Mouse (Mus musculus) embryonic facial prominence, embryonic 10.5 days (tissue): Measurements from ENCODE around the gene Slc27a2. TPM values are rescaled to one million over a fixed set of nuclear protein-coding genes. Genes with fewer than 3 reads are reported as not detected.
A peak's percentile ranks its signal among the peaks of the same experiment; 100 is the strongest.

Experiments used
- DNase-seq: peaks from one replicate; pipeline ENCODE4 v3.0.0-alpha.2; 2017; ENCODE audit warnings: low spot score
- H3K27ac ChIP-seq: fragments of 300-500 bp; sonication (generic); replicated peaks from 2 replicates; pipeline ENCODE4 v1.5.1; 2016; ENCODE audit warnings: mild to moderate bottlenecking
- H3K27me3 ChIP-seq: fragments of 300-500 bp; sonication (generic); replicated peaks from 2 replicates; pipeline ENCODE4 v1.6.1; 2016; ENCODE audit warnings: low read depth, mild to moderate bottlenecking; ENCODE audit not compliant: poor library complexity, severe bottlenecking
- H3K36me3 ChIP-seq: fragments of 300-500 bp; sonication (generic); replicated peaks from 2 replicates; pipeline ENCODE4 v1.6.1; 2016; ENCODE audit warnings: mild to moderate bottlenecking, moderate library complexity
- H3K4me1 ChIP-seq: fragments of 300-500 bp; sonication (generic); 2 replicates; pipeline ENCODE4 v1.6.1; 2016
- H3K4me3 ChIP-seq: fragments of 300-500 bp; sonication (generic); 2 replicates; pipeline ENCODE4 v1.5.1; 2016; ENCODE audit warnings: mild to moderate bottlenecking, moderate library complexity
- H3K9me3 ChIP-seq: fragments of 300-500 bp; sonication (generic); 2 replicates; pipeline ENCODE4 v1.6.1; 2016; ENCODE audit warnings: mild to moderate bottlenecking
- WGBS: fragments of 180-500 bp; shearing (Covaris S2); methylation state at CpG from one replicate; pipeline ENCODE4 v1.1.7; 2016; 5-methylcytosine and 5-hydroxymethylcytosine counted together
- polyA plus RNA-seq: library from polyadenylated mRNA; unstranded; fragments of >200 nt; fragmentation: Nextera tagmentation; extraction: Ambion mirVana; gene quantifications from 2 replicates; pipeline ENCODE4 v1.2.1, GENCODE M21; 2016

Gene Slc27a2
- polyA plus RNA-seq, 1 experiment from 2014 or later: 3.8 TPM

DNA sequence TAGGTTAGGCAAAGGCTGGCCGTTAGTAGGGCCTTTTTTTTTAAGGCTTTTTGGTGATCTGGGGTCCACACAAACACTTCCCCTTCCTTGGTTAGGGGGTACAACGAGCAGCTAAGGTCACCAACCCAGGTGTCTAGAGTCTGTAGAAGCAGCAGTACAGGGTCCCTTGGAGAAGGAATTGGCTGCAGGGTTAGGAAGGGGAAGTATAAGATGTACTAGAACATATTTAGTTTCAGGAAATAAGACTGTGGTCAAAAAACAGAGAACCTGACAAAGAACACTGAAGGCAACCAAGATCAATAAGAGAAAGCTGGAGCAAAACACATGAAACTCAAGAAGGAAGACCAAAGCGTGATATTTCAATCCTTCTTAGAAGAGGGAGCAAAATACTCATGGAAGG lies 21.6 kb upstream of the Slc27a2 start:
- Histone ChIP-seq H3K4me1 (no peaks in the 10 kb centered on the region), H3K27me3 (no peaks in the 10 kb centered on the region), H3K4me3 (no peak overlapping the region), H3K9me3 (no peaks in the 10 kb centered on the region), H3K36me3 (no peaks in the 10 kb centered on the region), H3K27ac (no peak overlapping the region)
- WGBS: 80% methylated on average over 3 of the region's 3 CpGs
- no peak for DNase-seq

DNA sequence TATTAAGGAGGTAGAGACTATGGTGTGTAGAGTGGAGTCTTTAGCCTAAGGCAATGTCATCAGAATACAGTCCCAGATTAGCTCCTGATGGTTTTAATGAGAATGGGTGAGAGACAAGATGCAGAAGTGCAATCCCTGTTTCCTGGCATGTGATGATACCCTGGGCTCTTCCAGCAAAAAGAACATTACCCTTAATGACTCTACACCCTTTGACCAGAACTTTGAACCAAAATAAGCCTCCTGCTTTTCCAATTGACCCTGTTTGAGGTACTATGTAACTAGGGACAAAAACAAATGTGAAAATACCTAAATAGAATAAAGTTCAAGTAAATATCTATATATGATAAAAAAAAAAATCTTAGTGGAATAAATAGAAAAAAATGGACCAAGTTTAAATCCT lies 14.6 kb upstream of the Slc27a2 start:
- no peaks in the 10 kb centered on the region for H3K4me1 ChIP-seq
- H3K27me3 ChIP-seq: no peaks in the 10 kb centered on the region
- no peak overlapping the region for H3K27ac ChIP-seq
- no peaks in the 10 kb centered on the region for H3K36me3 ChIP-seq
- H3K9me3 ChIP-seq: no peaks in the 10 kb centered on the region
- no peak overlapping the region for H3K4me3 ChIP-seq
- DNase-seq: no peak

DNA sequence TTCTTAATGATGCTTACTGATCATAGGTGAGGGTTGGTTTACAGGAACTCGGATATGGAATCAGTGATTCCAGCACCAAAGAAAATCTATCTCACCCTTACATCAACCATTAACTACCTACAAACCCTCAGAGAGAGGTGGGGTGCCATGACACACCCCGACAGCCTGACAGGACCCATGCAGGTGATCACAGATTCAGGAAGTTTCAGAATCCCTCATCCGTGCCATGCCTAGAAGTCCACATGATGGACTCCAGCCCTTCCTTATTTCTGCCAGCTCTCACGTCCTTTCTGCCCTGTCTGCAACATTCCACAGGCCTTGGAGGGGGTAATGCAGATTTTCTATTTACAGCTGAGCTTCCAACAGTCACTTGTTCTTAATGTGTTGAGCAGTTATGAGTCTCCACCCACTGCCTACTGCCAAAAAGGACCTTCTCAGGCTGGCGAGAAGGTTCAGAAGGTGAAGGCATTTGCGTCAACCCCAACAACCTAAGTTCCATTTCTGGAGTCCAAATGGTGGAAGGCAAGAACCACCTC lies 11.7 kb upstream of the Slc27a2 start:
- Histone ChIP-seq H3K27me3 (no peaks in the 10 kb centered on the region), H3K4me1 (no peaks in the 10 kb centered on the region), H3K4me3 (no peak overlapping the region), H3K9me3 (no peaks in the 10 kb centered on the region), H3K36me3 (no peaks in the 10 kb centered on the region), H3K27ac (no peak overlapping the region)
- no peak for DNase-seq
- 85% methylated on average over 6 of the region's 6 CpGs for WGBS

DNA sequence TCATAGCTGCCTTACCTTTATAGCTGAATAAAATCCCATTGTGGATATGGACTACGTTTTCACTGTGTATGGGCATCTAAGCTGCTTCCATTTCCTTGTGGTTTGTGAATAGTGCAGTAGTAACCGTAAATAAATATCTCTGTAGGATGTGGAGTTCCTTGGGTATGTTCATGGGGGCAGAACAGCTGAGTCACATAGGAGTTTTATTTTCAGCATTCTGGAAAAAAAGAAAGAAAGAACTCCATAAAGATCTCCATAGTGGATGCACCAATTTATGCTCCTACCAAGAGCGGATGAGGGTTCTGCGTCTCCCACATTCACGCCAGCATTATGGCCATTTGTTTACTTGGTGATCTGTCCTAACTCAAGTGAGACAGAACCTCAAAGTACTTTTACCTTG lies 10.0 kb upstream of the Slc27a2 start:
- no peaks in the 10 kb centered on the region for H3K9me3 ChIP-seq
- no peak overlapping the region for H3K4me3 ChIP-seq
- no peaks in the 10 kb centered on the region for H3K27me3 ChIP-seq
- no peaks in the 10 kb centered on the region for H3K36me3 ChIP-seq
- H3K27ac ChIP-seq: no peak overlapping the region
- H3K4me1 ChIP-seq: no peaks in the 10 kb centered on the region
- DNase-seq: no peak
- WGBS: 91% methylated on average over 5 of the region's 5 CpGs

DNA sequence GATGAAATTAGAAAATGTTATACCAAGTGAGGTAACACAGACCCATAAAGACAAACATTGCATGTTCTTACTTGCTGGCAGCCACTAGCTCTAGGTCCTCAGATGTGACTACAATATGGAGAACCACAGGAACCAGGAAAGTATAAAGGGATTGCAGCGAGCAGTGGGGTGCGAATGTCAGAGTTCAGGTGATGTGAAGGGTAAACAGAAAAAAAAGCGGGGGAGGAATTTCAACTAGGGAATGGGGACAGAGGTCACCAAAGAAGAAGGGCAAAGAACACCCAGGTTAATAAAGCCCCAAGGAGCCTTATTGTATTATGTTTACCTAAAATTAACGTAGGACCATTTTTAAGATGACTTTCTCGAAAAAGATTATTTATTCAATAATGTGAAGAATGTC lies 6.9 kb upstream of the Slc27a2 start:
- no peak overlapping the region for H3K27ac ChIP-seq
- no peaks in the 10 kb centered on the region for H3K36me3 ChIP-seq
- H3K4me1 ChIP-seq: no peaks in the 10 kb centered on the region
- no peak overlapping the region for H3K4me3 ChIP-seq
- no peak for DNase-seq
- no peaks in the 10 kb centered on the region for H3K9me3 ChIP-seq
- H3K27me3 ChIP-seq: peaks cover 9% of the 10 kb centered on the region
- 70% methylated on average over 5 of the region's 5 CpGs for WGBS

DNA sequence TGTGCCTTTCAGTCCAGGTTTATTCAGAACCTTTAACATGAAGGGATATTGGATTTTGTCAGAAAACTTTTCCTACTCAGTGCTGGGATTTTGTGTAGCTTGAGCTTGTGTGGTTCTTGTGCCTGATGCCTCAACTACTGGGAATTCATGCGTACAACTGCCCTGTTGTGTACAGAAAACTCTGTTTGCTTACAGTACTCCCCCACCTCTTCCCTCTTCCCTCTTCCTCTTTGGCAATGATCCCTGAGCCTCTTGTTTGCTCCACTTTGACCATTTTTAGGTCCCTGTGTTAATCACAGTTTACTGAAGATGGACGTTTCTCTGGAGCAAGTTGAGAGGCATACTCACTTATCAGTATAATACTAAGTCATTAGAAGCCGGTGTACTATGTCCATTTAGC lies 5.8 kb upstream of the Slc27a2 start:
- Histone ChIP-seq H3K4me1 (no peaks in the 10 kb centered on the region), H3K36me3 (no peaks in the 10 kb centered on the region), H3K4me3 (no peak overlapping the region), H3K9me3 (no peaks in the 10 kb centered on the region), H3K27ac (no peak overlapping the region), H3K27me3 (peaks cover 20% of the 10 kb centered on the region)
- no peak for DNase-seq
- 91% methylated on average over 3 of the region's 3 CpGs for WGBS

DNA sequence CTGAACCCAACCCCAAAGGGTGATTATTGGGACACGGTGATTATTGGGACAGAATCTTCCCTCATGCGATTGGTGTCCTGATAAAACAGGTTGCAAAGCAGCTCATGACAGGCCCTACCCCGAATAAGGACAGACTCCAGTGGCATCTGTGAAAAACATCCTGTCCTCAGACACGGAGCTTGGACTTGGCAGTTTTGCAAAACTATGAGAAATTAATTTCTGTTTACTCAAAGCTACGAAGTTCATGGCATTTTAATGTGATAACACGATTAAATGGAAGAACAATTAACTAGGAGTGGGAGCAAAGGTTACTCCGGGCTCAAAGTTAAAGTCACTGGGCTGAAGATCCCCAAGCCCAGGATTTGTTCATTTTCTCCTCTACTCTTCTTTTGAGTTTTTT lies 2.5 kb upstream of the Slc27a2 start:
- Histone ChIP-seq H3K9me3 (no peaks in the 10 kb centered on the region), H3K27ac (no peak overlapping the region), H3K4me3 (no peak overlapping the region), H3K36me3 (no peaks in the 10 kb centered on the region), H3K4me1 (peaks cover 14% of the 10 kb centered on the region), H3K27me3 (peaks cover 53% of the 10 kb centered on the region)
- 87% methylated on average over 7 of the region's 7 CpGs for WGBS
- no peak for DNase-seq

DNA sequence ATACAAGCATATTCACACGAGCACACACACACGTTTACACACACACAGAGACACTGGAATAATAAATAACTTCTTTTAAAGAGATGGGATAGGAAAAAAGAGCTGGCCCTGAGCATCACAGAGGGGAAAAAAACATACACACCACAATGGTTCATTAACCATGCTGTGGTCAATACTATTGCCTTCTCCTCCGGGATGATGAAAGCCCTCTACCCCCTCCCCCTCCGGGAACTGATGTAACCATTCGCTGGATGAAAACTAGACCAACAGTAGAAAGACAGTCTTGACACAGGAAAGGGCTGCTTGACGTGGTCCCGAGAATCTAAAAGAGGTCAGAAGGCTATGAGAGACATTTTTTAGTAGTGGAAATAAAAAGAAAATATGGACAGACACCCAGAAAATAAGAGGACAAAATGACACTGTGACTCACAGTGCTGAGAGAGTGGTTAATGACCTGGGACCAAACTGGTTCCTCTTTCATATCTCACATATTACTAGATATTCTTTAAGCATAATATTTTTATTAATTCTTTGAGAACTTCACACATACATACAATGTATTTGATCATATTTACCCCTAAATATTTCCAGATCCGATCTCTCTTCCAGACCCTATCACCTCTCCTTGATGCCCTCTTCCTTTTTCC lies 840 bp upstream of the Slc27a2 start:
- Histone ChIP-seq H3K4me1 (peaks cover 14% of the 10 kb centered on the region), H3K4me3 (no peak overlapping the region), H3K27ac (no peak overlapping the region), H3K36me3 (no peaks in the 10 kb centered on the region), H3K9me3 (no peaks in the 10 kb centered on the region), H3K27me3 (peaks cover 69% of the 10 kb centered on the region)
- 75% methylated on average over 8 of the region's 8 CpGs for WGBS
- no peak for DNase-seq

DNA sequence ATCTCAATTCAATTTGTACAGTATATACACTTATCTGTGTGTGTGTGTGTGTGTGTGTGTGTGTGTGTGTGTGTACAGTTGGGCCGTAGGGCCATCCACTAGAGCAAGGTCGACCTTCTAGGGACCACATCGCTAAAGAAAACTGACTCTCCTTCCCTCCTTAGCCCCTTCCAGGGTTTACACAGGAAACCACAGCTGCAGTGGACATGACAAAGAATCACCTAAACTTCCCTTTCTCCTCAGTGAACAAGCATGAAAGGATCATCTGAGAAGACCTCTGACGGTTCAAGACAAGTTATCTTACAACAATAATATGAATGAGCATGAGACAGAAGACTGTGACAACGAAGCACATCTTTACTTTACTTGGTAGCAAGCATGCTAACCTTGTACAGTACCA lies 311 bp upstream of the Slc27a2 start:
- peaks cover 69% of the 10 kb centered on the region for H3K27me3 ChIP-seq
- H3K36me3 ChIP-seq: no peaks in the 10 kb centered on the region
- 24% methylated on average over 5 of the region's 5 CpGs for WGBS
- no peak overlapping the region for H3K4me3 ChIP-seq
- H3K4me1 ChIP-seq: peaks cover 14% of the 10 kb centered on the region
- no peak overlapping the region for H3K27ac ChIP-seq
- no peaks in the 10 kb centered on the region for H3K9me3 ChIP-seq
- peak; percentile 14 for DNase-seq

DNA sequence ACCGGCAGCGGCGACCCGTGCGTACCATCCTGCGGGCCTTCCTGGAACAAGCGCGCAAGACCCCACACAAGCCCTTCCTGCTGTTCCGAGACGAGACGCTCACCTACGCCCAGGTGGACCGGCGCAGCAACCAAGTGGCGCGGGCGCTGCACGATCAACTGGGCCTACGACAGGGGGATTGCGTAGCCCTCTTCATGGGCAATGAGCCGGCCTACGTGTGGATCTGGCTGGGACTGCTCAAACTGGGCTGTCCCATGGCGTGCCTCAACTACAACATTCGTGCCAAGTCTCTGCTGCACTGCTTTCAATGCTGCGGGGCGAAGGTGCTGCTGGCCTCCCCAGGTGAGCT lies 1.1 kb downstream of the Slc27a2 start:
- H3K4me3 ChIP-seq: peak overlapping the region; percentile 68
- peaks cover 69% of the 10 kb centered on the region for H3K27me3 ChIP-seq
- DNase-seq: no peak
- H3K4me1 ChIP-seq: peaks cover 14% of the 10 kb centered on the region
- no peaks in the 10 kb centered on the region for H3K36me3 ChIP-seq
- WGBS: 1% methylated on average over 26 of the region's 26 CpGs
- H3K9me3 ChIP-seq: no peaks in the 10 kb centered on the region
- H3K27ac ChIP-seq: peak overlapping the region; percentile 26

DNA sequence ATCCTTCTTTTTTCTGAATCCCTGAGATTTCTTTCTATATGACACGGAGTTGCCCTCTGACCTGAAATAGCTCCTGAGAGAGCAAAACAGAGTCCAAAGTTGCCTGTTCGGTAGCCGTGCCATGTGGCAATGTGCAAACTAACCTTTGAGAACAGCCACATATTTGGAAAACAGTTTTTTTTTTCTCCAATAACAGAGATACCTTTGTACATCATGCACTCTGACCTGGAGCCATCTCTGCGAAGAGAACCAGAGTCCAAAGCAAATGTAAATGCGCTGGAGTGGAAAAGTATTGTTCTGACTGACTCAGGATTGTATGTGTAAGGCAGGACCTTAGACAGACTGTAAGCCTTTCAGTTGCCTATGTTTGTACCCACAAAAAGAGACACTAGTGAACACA lies 3.3 kb downstream of the Slc27a2 start:
- Histone ChIP-seq H3K36me3 (no peaks in the 10 kb centered on the region), H3K27ac (no peak overlapping the region), H3K9me3 (no peaks in the 10 kb centered on the region), H3K4me3 (no peak overlapping the region), H3K27me3 (peaks cover 57% of the 10 kb centered on the region), H3K4me1 (peaks cover 14% of the 10 kb centered on the region)
- DNase-seq: no peak
- 73% methylated on average over 5 of the region's 5 CpGs for WGBS

DNA sequence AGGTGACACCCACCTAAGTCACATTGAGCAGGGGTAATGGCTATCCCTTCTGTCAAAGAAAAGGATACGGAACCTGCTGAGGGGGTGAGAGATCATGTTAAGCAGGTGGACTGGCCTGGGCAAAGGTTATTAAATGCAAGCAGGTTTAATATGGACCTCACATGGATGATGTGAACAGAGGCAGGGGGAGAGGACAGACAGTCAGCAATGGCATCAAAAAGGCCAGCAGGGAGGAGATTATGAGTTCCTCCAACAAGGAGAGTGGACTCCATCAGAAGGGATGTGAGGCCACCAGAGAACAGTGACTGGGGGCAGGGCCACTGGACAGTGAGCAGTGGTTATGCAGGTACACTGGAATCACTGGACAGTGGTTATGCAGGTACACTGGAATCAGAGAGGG lies 7.9 kb downstream of the Slc27a2 start:
- WGBS: 92% methylated on average over 1 of the region's 1 CpGs
- H3K9me3 ChIP-seq: no peaks in the 10 kb centered on the region
- no peaks in the 10 kb centered on the region for H3K36me3 ChIP-seq
- no peak overlapping the region for H3K27ac ChIP-seq
- no peak overlapping the region for H3K4me3 ChIP-seq
- no peak for DNase-seq
- H3K4me1 ChIP-seq: no peaks in the 10 kb centered on the region
- peaks cover 12% of the 10 kb centered on the region for H3K27me3 ChIP-seq

DNA sequence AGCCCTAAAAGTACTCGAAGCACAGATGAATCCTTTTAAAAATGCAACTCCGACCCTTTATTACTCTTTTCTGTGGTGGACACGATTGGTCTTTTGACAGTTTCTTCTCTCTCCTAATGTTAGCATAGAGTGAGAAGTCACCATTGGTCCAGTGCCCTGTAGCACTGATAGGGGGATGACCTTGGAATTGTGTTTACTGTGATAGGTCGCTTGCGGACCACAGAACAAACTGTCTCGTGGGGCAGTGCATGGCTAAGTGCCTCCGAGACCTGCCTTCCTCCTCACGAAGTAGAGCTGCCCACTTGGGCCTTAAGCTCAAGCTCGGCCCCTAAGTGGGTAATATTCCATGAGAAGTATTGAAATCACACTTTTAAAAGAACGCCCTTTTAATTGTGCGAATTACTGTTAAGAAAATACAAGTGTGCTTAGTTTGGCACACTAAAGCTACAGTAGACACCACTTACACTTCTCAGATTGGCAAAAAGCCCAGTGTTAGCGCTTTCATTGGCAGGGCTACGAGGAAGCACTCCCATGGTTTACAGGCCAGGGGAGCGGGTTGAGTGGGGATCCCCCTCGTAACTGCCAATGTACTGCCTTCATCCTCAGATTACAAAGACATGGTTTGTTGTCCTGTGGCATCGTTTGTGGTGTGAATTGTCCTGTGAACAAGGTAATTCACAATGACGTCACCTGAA lies 11.4 kb downstream of the Slc27a2 start:
- 86% methylated on average over 17 of the region's 17 CpGs for WGBS
- Histone ChIP-seq H3K4me1 (no peaks in the 10 kb centered on the region), H3K9me3 (no peaks in the 10 kb centered on the region), H3K27ac (no peak overlapping the region), H3K4me3 (no peak overlapping the region), H3K36me3 (no peaks in the 10 kb centered on the region), H3K27me3 (no peaks in the 10 kb centered on the region)
- no peak for DNase-seq
